Mouse (Mus musculus) activated CD4-positive, CD25-positive, alpha-beta regulatory T cell (primary cell): ENCODE data around the gene Gm5346. TPM values are rescaled to one million over a fixed set of nuclear protein-coding genes. Genes with fewer than 3 reads are reported as not detected.

Experiments
- polyA plus RNA-seq, 2 experiments: library from polyadenylated mRNA; unstranded; fragments of 100-300 nt; shearing (Covaris generic); gene quantifications; one replicate each; pipeline ENCODE4 v1.2.1; 2017

The Gm5346 gene
- polyA plus RNA-seq: not detected

GRCm38 (mm10) chr8:43627176-43627575 is at the start of gene Gm5346:
Gene Gm5346, minus strand, starts transcription at chr8:43627276.

GRCm38 (mm10) chr8:43576607-43577006 is 50.5 kb downstream of the Gm5346 start, which contains the start of gene Adam26a:
Gene Adam26a, minus strand, starts transcription at chr8:43576707.

Other genes starting within 250 kb of the Gm5346 start
- gene Adam26b, start 99.2 kb downstream of the Gm5346 start, polyA plus RNA-seq: not detected
- not detected for gene Adam26a, start 50.6 kb downstream of the Gm5346 start, polyA plus RNA-seq
- not detected for gene Adam34, start 82.8 kb upstream of the Gm5346 start, polyA plus RNA-seq